Mouse (Mus musculus) liver, adult 2 months (tissue): Measurements from ENCODE around the gene Guca1b. TPM values are rescaled to one million over a fixed set of nuclear protein-coding genes. Genes with fewer than 3 reads are reported as not detected.

Source experiments
- DNase-seq: peaks from one replicate; pipeline ENCODE4 v3.0.0-alpha.2; 2011; ENCODE audit warnings: low read depth, low spot score; ENCODE audit errors: extremely low read depth
- H3K27ac ChIP-seq: fragments of 200-500 bp; replicated peaks from 2 replicates; pipeline ENCODE4 v1.5.1; 2012; ENCODE audit warnings: low read depth, mild to moderate bottlenecking, control low read depth, inconsistent platforms, low read length; ENCODE audit not compliant: insufficient read depth
- H3K27me3 ChIP-seq: fragments of 200-500 bp; 2 replicates; pipeline ENCODE4 v1.6.1; 2012; ENCODE audit warnings: mild to moderate bottlenecking, moderate library complexity, low read length, inconsistent platforms; ENCODE audit not compliant: control insufficient read depth, insufficient read depth
- H3K36me3 ChIP-seq: fragments of 200-500 bp; 2 replicates; pipeline ENCODE4 v1.6.1; 2012; ENCODE audit warnings: low read length, inconsistent platforms; ENCODE audit not compliant: control insufficient read depth, insufficient read depth
- H3K4me1 ChIP-seq: fragments of 200-500 bp; 2 replicates; pipeline ENCODE4 v1.6.1; 2011; ENCODE audit warnings: low read length; ENCODE audit not compliant: control insufficient read depth, insufficient read depth
- H3K4me3 ChIP-seq: fragments of 200-500 bp; 2 replicates; pipeline ENCODE4 v1.5.1; 2011; ENCODE audit warnings: low read depth, mild to moderate bottlenecking, control low read depth, low read length, moderate library complexity; ENCODE audit not compliant: insufficient read depth
- H3K79me2 ChIP-seq: fragments of 200-500 bp; 2 replicates; pipeline ENCODE4 v1.6.1; 2012; ENCODE audit warnings: inconsistent platforms, mild to moderate bottlenecking, low read length, moderate library complexity; ENCODE audit not compliant: control insufficient read depth, insufficient read depth
- H3K9ac ChIP-seq: fragments of 200-500 bp; 2 replicates; pipeline ENCODE4 v1.6.1; 2012; ENCODE audit warnings: low read depth, mild to moderate bottlenecking, control low read depth, inconsistent platforms, low read length
- CTCF ChIP-seq: fragments of 200-500 bp; IDR thresholded peaks from 2 replicates; pipeline ENCODE4 v1.5.1; 2011; ENCODE audit warnings: low read depth, low read length, control low read depth
- POLR2A ChIP-seq: fragments of 200-500 bp; IDR thresholded peaks from 2 replicates; pipeline ENCODE4 v1.6.1; 2011; ENCODE audit warnings: low read length, control low read depth; ENCODE audit not compliant: insufficient read depth; ENCODE audit errors: extremely low read depth
- WGBS: fragments of 180-500 bp; shearing (Covaris S2); methylation state at CpG from one replicate; pipeline ENCODE4 v1.1.7; 2018; 5-methylcytosine and 5-hydroxymethylcytosine counted together
- polyA plus RNA-seq: library from polyadenylated mRNA; depleted of rRNA; stranded (reverse); fragments of >200 nt; gene quantifications from 2 replicates; pipeline ENCODE4 v1.2.3, GENCODE M21; 2012
- total RNA-seq: library from RNA; depleted of rRNA; stranded (reverse); fragments of >200 nt; gene quantifications from 2 replicates; pipeline ENCODE4 v1.2.3, GENCODE M21; 2014

Gene Guca1b
- total and polyA plus RNA-seq, 2 experiments: 0.65 TPM; not detected in 1

DNA sequence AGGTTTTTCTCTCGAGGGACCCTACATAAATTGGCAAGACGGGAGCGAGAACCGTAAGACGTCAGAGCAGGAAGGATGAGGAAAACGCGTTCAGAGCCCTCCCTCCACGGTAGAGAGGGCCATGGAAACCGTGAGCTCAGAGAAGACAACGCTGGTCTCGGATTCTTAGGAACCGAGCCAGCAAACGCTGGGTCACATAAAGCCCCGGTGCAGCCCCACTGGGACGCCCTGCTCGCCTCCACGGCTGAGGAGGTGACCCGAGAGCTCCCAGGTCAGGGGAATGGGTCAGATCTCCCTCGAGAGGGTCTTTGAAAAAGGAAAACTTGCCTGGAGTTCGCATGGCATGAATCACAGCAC lies 16.1 kb upstream of the Guca1b start:
- peak overlapping the region; percentile 71 for H3K27ac ChIP-seq
- 1% methylated on average over 20 of the region's 20 CpGs for WGBS

DNA sequence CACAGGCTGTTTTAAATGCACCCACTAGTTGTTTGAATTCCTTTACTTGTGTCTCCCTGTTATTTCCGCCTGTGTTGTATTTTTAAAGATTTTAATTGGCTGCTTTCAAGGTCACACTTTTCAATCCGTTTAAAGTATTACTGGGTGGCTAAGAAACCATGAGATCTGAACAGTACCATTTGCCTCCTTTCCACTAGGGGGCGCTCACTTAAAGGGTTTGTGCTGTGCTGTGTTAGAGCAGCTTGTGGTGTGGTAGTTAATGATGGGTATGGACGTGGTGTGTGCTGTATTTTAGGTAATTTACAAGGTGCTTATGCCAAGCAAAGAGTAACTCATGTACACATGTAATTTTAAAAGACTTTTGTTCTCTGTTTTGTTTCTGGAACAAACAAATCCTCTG lies 13.7 kb upstream of the Guca1b start:
- Histone ChIP-seq H3K4me1 (peaks cover 12% of the 10 kb centered on the region), H3K4me3 (no peak overlapping the region), H3K27ac (no peak overlapping the region), H3K79me2 (peaks cover 4% of the 10 kb centered on the region; the same call in 1 of the 2 replicates), H3K9ac (no peak overlapping the region), H3K27me3 (no peaks in the 10 kb centered on the region), H3K36me3 (peaks cover 33% of the 10 kb centered on the region)
- peak; percentile 61 for DNase-seq
- TF ChIP-seq POLR2A (no peak), CTCF (peak; percentile 61)
- WGBS: 6% methylated on average over 4 of the region's 4 CpGs

More for the DNA sequence above, 16.1 kb upstream of the Guca1b start:
- H3K27me3 ChIP-seq: no peaks in the 10 kb centered on the region
- H3K9ac ChIP-seq: peak overlapping the region; percentile 93
- peaks cover 4% of the 10 kb centered on the region; the same call in 1 of the 2 replicates for H3K79me2 ChIP-seq
- DNase-seq: no peak
- H3K4me3 ChIP-seq: peak overlapping the region; percentile 97
- peaks cover 14% of the 10 kb centered on the region for H3K36me3 ChIP-seq
- H3K4me1 ChIP-seq: peaks cover 12% of the 10 kb centered on the region
- no peak for TF ChIP-seq CTCF
- no peak for TF ChIP-seq POLR2A

DNA sequence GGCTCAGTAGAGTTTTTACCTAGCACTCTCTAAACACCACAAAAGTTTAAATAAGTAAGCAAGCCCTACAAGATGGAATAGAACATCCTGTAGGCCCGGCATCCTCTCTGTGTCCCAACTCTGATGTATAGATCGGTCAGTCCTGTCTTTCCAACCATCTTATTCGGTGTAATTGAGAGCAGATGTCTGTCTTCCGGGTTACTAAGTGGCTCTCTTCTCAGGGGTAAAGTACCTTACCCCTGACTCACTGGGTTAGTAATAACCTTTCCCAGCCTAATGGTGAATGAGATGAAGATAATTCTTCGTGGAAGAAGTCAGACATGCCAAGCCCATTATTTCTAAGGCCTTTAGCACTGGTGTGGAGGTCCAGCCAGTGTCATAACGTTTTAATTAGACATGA lies 11.2 kb upstream of the Guca1b start:
- no peaks in the 10 kb centered on the region for H3K27me3 ChIP-seq
- H3K36me3 ChIP-seq: peaks cover 52% of the 10 kb centered on the region
- DNase-seq: no peak

DNA sequence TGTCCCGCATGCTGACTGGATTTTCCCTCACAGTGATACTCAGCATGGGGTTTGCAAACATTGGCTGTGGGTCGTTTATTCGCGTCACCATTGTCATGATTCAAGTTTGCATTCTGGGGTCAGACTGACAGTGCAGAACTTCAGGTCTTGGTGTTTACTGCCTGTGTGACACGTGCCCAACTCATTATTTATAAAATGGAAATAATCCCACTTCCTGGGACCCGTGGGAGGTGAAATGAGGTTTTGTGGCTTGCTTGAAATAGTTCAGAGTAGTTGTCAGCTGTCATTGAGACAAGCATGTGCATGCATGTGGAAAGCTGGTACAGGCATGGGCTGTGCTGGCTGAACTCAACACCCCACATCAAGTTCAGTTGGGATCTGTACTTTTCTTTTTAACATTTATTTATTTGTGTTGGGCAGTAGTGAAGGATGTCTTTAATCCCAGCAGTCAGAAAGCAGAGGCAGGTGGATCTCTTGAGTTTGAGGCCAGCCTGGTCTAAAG lies 8.4 kb upstream of the Guca1b start:
- no peak for DNase-seq
- Histone ChIP-seq H3K4me1 (no peaks in the 10 kb centered on the region), H3K36me3 (peaks cover 57% of the 10 kb centered on the region), H3K79me2 (no peaks in the 10 kb centered on the region), H3K9ac (no peak overlapping the region), H3K4me3 (no peak overlapping the region), H3K27ac (no peak overlapping the region), H3K27me3 (no peaks in the 10 kb centered on the region)
- TF ChIP-seq CTCF (no peak), POLR2A (no peak)
- 88% methylated on average over 6 of the region's 6 CpGs for WGBS

More for the DNA sequence above, 11.2 kb upstream of the Guca1b start:
- TF ChIP-seq POLR2A (no peak), CTCF (no peak)
- 91% methylated on average over 6 of the region's 6 CpGs for WGBS
- Histone ChIP-seq H3K9ac (no peak overlapping the region), H3K27ac (no peak overlapping the region), H3K4me1 (peaks cover 12% of the 10 kb centered on the region), H3K4me3 (no peak overlapping the region), H3K79me2 (peaks cover 4% of the 10 kb centered on the region; the same call in 1 of the 2 replicates)

DNA sequence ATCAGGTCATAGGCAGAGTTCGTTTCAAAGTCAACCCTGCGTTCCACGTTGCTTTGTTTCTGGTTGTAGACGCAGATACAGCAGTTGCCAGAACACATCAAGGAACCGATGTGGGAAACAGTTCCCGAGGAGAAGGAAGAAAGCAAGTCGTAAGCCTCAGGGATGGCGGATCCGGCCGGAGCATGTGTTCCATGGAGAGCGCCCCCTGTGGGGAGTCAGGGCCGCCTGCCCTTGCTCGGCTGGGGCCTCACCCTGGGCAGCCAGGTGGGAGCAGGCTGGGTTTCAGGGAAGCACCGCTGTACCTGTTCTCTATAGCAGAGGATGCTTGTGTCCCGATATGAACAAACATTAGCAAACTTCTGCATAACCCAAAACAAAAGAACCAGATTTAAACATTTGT lies 7.1 kb upstream of the Guca1b start:
- no peak overlapping the region for H3K9ac ChIP-seq
- H3K27ac ChIP-seq: no peak overlapping the region
- peak; percentile 13; the same call in 1 of the 2 replicates for TF ChIP-seq CTCF
- no peak for TF ChIP-seq POLR2A
- H3K27me3 ChIP-seq: no peaks in the 10 kb centered on the region
- no peak for DNase-seq
- no peak overlapping the region for H3K4me3 ChIP-seq
- no peaks in the 10 kb centered on the region for H3K79me2 ChIP-seq
- peaks cover 2% of the 10 kb centered on the region; the same call in 1 of the 2 replicates for H3K4me1 ChIP-seq
- WGBS: 91% methylated on average over 15 of the region's 15 CpGs
- peaks cover 50% of the 10 kb centered on the region for H3K36me3 ChIP-seq

DNA sequence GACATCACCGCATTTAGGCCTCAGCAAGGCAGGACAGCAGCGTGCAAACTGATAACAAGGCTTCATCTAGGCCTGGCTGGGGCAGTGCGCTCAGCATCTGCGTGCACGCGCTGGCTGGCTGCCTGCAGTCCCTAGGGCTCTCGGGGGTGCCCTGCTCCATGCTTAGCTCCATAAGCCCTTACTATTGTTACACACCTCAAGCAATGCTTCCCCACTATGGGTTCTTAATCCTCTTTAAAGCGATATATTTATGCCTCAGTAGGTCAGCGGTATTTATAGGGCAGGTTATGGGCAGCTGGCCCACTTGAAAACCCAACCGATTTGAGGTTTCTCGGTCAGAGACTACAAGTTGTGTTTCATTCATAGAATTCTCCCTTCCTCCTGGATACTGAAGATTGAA lies 3.3 kb upstream of the Guca1b start:
- 92% methylated on average over 11 of the region's 11 CpGs for WGBS
- peaks cover 19% of the 10 kb centered on the region for H3K36me3 ChIP-seq

More for the DNA sequence above, 3.3 kb upstream of the Guca1b start:
- H3K79me2 ChIP-seq: no peaks in the 10 kb centered on the region
- no peaks in the 10 kb centered on the region for H3K27me3 ChIP-seq
- no peak for TF ChIP-seq POLR2A
- TF ChIP-seq CTCF: no peak
- no peak overlapping the region for H3K4me3 ChIP-seq
- H3K4me1 ChIP-seq: peaks cover 7% of the 10 kb centered on the region; the same call in 1 of the 2 replicates
- no peak overlapping the region for H3K9ac ChIP-seq
- no peak overlapping the region for H3K27ac ChIP-seq
- DNase-seq: no peak
